Mouse (Mus musculus): Measurements from ENCODE around the gene Aebp2. TPM values are rescaled to one million over a fixed set of nuclear protein-coding genes. Genes with fewer than 3 reads are reported as not detected.
"Not testable (repeated sequence)": the region's sequence is repeated elsewhere in the genome, so short reads cannot be mapped to it uniquely, and the experiment has no call there.

Gene Aebp2
- polyA plus RNA-seq, 2 experiments = 23.3 to 67.4 TPM

GRCm38 (mm10) chr6:140580170-140580569 lies 42.3 kb upstream of the Aebp2 start:
- TF ChIP-seq POLR2A (IDR thresholded peaks at IDR 0.05; ENCODE audit: borderline replicate concordance, extremely low read depth, insufficient read depth, insufficient read length) = no peak
- Histone ChIP-seq H3K9ac (ENCODE audit: low read depth, low read length, severe bottlenecking) (no peak overlapping the region), H3K27me3 (ENCODE audit: control insufficient read depth, insufficient read depth, low read length) (no peaks in the 10 kb centered on the region), H3K9me3 (ENCODE audit: control insufficient read depth, low read length) (no peaks in the 10 kb centered on the region), H3K36me3 (ENCODE audit: control insufficient read depth, insufficient read depth, low read length) (peaks cover 54% of the 10 kb centered on the region), H3K27ac (replicated peaks; ENCODE audit: low read depth, low read length) (no peak overlapping the region), H3K4me1 (ENCODE audit: control insufficient read depth, insufficient read depth, low read length) (no peaks in the 10 kb centered on the region), H3K4me2 (replicated peaks; ENCODE audit: low read depth, low read length, severe bottlenecking) (no peak overlapping the region), H3K4me3 (replicated peaks; ENCODE audit: low read length) (no peak overlapping the region)
- ATAC-seq (ENCODE audit: low FRiP score, low read depth) = no peak
- DNase-seq (ENCODE audit: low spot score) = no peak
- WGBS = 87% methylated on average over 4 of the region's 4 CpGs

- Histone ChIP-seq H3K9me3 (ENCODE audit: control insufficient read depth, low read length) (no peaks in the 10 kb centered on the region), H3K27ac (replicated peaks; ENCODE audit: low read depth, low read length) (no peak overlapping the region), H3K4me3 (replicated peaks; ENCODE audit: low read length) (no peak overlapping the region), H3K4me2 (replicated peaks; ENCODE audit: low read depth, low read length, severe bottlenecking) (no peak overlapping the region), H3K27me3 (ENCODE audit: control insufficient read depth, insufficient read depth, low read length) (no peaks in the 10 kb centered on the region), H3K9ac (ENCODE audit: low read depth, low read length, severe bottlenecking) (no peak overlapping the region), H3K4me1 (ENCODE audit: control insufficient read depth, insufficient read depth, low read length) (no peaks in the 10 kb centered on the region), H3K36me3 (ENCODE audit: control insufficient read depth, insufficient read depth, low read length) (peaks cover 72% of the 10 kb centered on the region)
- WGBS = 69% methylated on average over 8 of the region's 8 CpGs
- no peak for ATAC-seq (ENCODE audit: low FRiP score, low read depth)
- DNase-seq (ENCODE audit: low spot score) = no peak
- TF ChIP-seq POLR2A (IDR thresholded peaks at IDR 0.05; ENCODE audit: borderline replicate concordance, extremely low read depth, insufficient read depth, insufficient read length) = no peak
These were observed 35.7 kb upstream of the Aebp2 start for GRCm38 (mm10) chr6:140586714-140587259.

- Histone ChIP-seq H3K4me2 (replicated peaks; ENCODE audit: low read depth, low read length, severe bottlenecking) (no peak overlapping the region), H3K9ac (ENCODE audit: low read depth, low read length, severe bottlenecking) (no peak overlapping the region), H3K27me3 (ENCODE audit: control insufficient read depth, insufficient read depth, low read length) (no peaks in the 10 kb centered on the region), H3K27ac (replicated peaks; ENCODE audit: low read depth, low read length) (no peak overlapping the region), H3K36me3 (ENCODE audit: control insufficient read depth, insufficient read depth, low read length) (peaks cover 81% of the 10 kb centered on the region), H3K9me3 (ENCODE audit: control insufficient read depth, low read length) (no peaks in the 10 kb centered on the region), H3K4me1 (ENCODE audit: control insufficient read depth, insufficient read depth, low read length) (no peaks in the 10 kb centered on the region), H3K4me3 (replicated peaks; ENCODE audit: low read length) (no peak overlapping the region)
- no peak for ATAC-seq (ENCODE audit: low FRiP score, low read depth)
- WGBS = 79% methylated on average over 5 of the region's 5 CpGs
- no peak for DNase-seq (ENCODE audit: low spot score)
- no peak for TF ChIP-seq POLR2A (IDR thresholded peaks at IDR 0.05; ENCODE audit: borderline replicate concordance, extremely low read depth, insufficient read depth, insufficient read length)
These were observed 31.1 kb upstream of the Aebp2 start for GRCm38 (mm10) chr6:140591331-140591730.

- peaks cover 80% of the 10 kb centered on the region for H3K36me3 ChIP-seq (ENCODE audit: control insufficient read depth, insufficient read depth, low read length)
- H3K4me3 ChIP-seq (replicated peaks; ENCODE audit: low read length) = no peak overlapping the region
- ATAC-seq (ENCODE audit: low FRiP score, low read depth) (no peak), DNase-seq (ENCODE audit: low spot score) (no peak)
- H3K9me3 ChIP-seq (ENCODE audit: control insufficient read depth, low read length) = no peaks in the 10 kb centered on the region
- 85% methylated on average over 8 of the region's 8 CpGs for WGBS
- H3K4me1 ChIP-seq (ENCODE audit: control insufficient read depth, insufficient read depth, low read length) = no peaks in the 10 kb centered on the region
- H3K27me3 ChIP-seq (ENCODE audit: control insufficient read depth, insufficient read depth, low read length) = no peaks in the 10 kb centered on the region
- no peak for TF ChIP-seq POLR2A (IDR thresholded peaks at IDR 0.05; ENCODE audit: borderline replicate concordance, extremely low read depth, insufficient read depth, insufficient read length)
- H3K4me2 ChIP-seq (replicated peaks; ENCODE audit: low read depth, low read length, severe bottlenecking) = no peak overlapping the region
- H3K27ac ChIP-seq (replicated peaks; ENCODE audit: low read depth, low read length) = 0 out of 2 replicates have a peak overlapping the region, but pooled peaks have one; percentile 21
- no peak overlapping the region for H3K9ac ChIP-seq (ENCODE audit: low read depth, low read length, severe bottlenecking)
These were observed 29.8 kb upstream of the Aebp2 start for GRCm38 (mm10) chr6:140592713-140593112.

GRCm38 (mm10) chr6:140593420-140594170 lies 28.9 kb upstream of the Aebp2 start:
- 77% methylated on average over 17 of the region's 17 CpGs for WGBS
- Histone ChIP-seq H3K4me3 (replicated peaks; ENCODE audit: low read length) (no peak overlapping the region), H3K9ac (ENCODE audit: low read depth, low read length, severe bottlenecking) (no peak overlapping the region), H3K36me3 (ENCODE audit: control insufficient read depth, insufficient read depth, low read length) (peaks cover 80% of the 10 kb centered on the region), H3K9me3 (ENCODE audit: control insufficient read depth, low read length) (no peaks in the 10 kb centered on the region), H3K4me1 (ENCODE audit: control insufficient read depth, insufficient read depth, low read length) (no peaks in the 10 kb centered on the region), H3K4me2 (replicated peaks; ENCODE audit: low read depth, low read length, severe bottlenecking) (no peak overlapping the region), H3K27me3 (ENCODE audit: control insufficient read depth, insufficient read depth, low read length) (no peaks in the 10 kb centered on the region), H3K27ac (replicated peaks; ENCODE audit: low read depth, low read length) (no peak overlapping the region; the same call in 1 of the 2 replicates)
- DNase-seq (ENCODE audit: low spot score) (peak; percentile 6), ATAC-seq (ENCODE audit: low FRiP score, low read depth) (peak; percentile 14; the same call in 1 of the 2 replicates)
- no peak for TF ChIP-seq POLR2A (IDR thresholded peaks at IDR 0.05; ENCODE audit: borderline replicate concordance, extremely low read depth, insufficient read depth, insufficient read length)

- not testable (repeated sequence) for H3K9me3 ChIP-seq (ENCODE audit: control insufficient read depth, low read length); DNase-seq (ENCODE audit: low spot score); H3K27me3 ChIP-seq (ENCODE audit: control insufficient read depth, insufficient read depth, low read length); H3K27ac ChIP-seq (replicated peaks; ENCODE audit: low read depth, low read length); H3K4me1 ChIP-seq (ENCODE audit: control insufficient read depth, insufficient read depth, low read length); H3K9ac ChIP-seq (ENCODE audit: low read depth, low read length, severe bottlenecking); H3K4me3 ChIP-seq (replicated peaks; ENCODE audit: low read length); ATAC-seq (ENCODE audit: low FRiP score, low read depth); H3K4me2 ChIP-seq (replicated peaks; ENCODE audit: low read depth, low read length, severe bottlenecking)
- WGBS = 90% methylated on average over 5 of the region's 6 CpGs
- peaks cover 69% of the 10 kb centered on the region for H3K36me3 ChIP-seq (ENCODE audit: control insufficient read depth, insufficient read depth, low read length)
These were observed 26.9 kb upstream of the Aebp2 start for GRCm38 (mm10) chr6:140595551-140595950.

Data from limb, embryonic 14.5 days (tissue).